Mouse (Mus musculus) intestine, embryonic 15.5 days (tissue): Measurements from ENCODE around the gene Spint2. TPM values are rescaled to one million over a fixed set of nuclear protein-coding genes. Genes with fewer than 3 reads are reported as not detected.
"Not testable (repeated sequence)": the region's sequence is repeated elsewhere in the genome, so short reads cannot be mapped to it uniquely, and the experiment has no call there.

ENCODE experiments used
- ATAC-seq: fragments of 200-750 bp; cut with Nextera tagmentation; 2 replicates; pipeline ENCODE4 v1.8.0; 2017; ENCODE audit warnings: moderate TSS enrichment, moderate library complexity
- H3K27ac ChIP-seq: fragments of 300-500 bp; sonication (generic); 2 replicates; pipeline ENCODE4 v1.5.1; 2015; ENCODE audit warnings: mild to moderate bottlenecking, inconsistent platforms
- H3K27me3 ChIP-seq: fragments of 300-500 bp; sonication (generic); replicated peaks from 2 replicates; pipeline ENCODE4 v1.6.1; 2015; ENCODE audit warnings: inconsistent platforms
- H3K36me3 ChIP-seq: fragments of 300-500 bp; sonication (generic); 2 replicates; pipeline ENCODE4 v1.6.1; 2015; ENCODE audit warnings: inconsistent platforms
- H3K4me1 ChIP-seq: fragments of 300-500 bp; sonication (generic); replicated peaks from 2 replicates; pipeline ENCODE4 v1.6.1; 2015; ENCODE audit warnings: inconsistent platforms
- H3K4me2 ChIP-seq: fragments of 300-500 bp; sonication (generic); replicated peaks from 2 replicates; pipeline ENCODE4 v1.6.1; 2015; ENCODE audit warnings: mild to moderate bottlenecking, inconsistent platforms
- H3K4me3 ChIP-seq: fragments of 300-500 bp; sonication (generic); replicated peaks from 2 replicates; pipeline ENCODE4 v1.5.1; 2015; ENCODE audit warnings: inconsistent platforms
- H3K9ac ChIP-seq: fragments of 300-500 bp; sonication (generic); 2 replicates; pipeline ENCODE4 v1.6.1; 2015; ENCODE audit warnings: inconsistent platforms
- H3K9me3 ChIP-seq: fragments of 300-500 bp; sonication (generic); 2 replicates; pipeline ENCODE4 v1.6.1; 2016; ENCODE audit warnings: inconsistent platforms
- WGBS: fragments of 180-500 bp; shearing (Covaris S2); methylation state at CpG from one replicate; pipeline ENCODE4 v1.1.7; 2015; 5-methylcytosine and 5-hydroxymethylcytosine counted together
- polyA plus RNA-seq: library from polyadenylated mRNA; unstranded; fragments of >200 nt; fragmentation: Nextera tagmentation; extraction: Ambion mirVana; gene quantifications from 2 replicates; pipeline ENCODE4 v1.2.1, GENCODE M21; 2015

Gene Spint2
- polyA plus RNA-seq, 1 experiment from 2014 or later: 633 TPM

DNA sequence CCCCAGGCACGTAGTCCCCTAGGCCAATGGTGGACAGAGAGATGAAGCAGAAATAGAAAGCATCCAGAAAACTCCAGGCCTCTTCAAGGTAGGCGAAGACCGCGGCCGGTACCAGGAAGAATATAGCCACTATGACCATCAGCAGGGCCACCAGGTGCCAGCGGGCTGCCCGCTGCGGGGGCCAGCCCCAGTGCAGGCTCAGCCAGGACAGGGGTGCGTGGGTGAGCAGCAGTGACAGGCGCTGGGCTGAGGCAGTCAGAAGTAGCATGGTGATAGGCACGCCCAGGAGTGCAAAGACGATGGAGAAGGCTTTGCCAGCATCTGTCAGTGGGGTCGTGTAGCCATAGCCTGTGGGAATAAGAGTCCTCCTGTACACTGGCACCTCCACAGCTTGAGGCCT lies 56.2 kb downstream of the Spint2 start:
- ATAC-seq: no peak
- Histone ChIP-seq H3K27ac (no peak overlapping the region), H3K9ac (no peak overlapping the region), H3K36me3 (no peaks in the 10 kb centered on the region), H3K4me2 (no peak overlapping the region), H3K27me3 (0 out of 2 replicates have a peak, but pooled peaks cover 4% of the 10 kb centered on the region), H3K4me3 (no peak overlapping the region), H3K4me1 (0 out of 2 replicates have a peak, but pooled peaks cover 2% of the 10 kb centered on the region), H3K9me3 (no peaks in the 10 kb centered on the region)
- WGBS: 79% methylated on average over 13 of the region's 13 CpGs

GRCm38 (mm10) chr7:29224756-29225394 lies 56.8 kb downstream of the Spint2 start:
- peaks cover under 1% of the 10 kb centered on the region; the same call in 1 of the 2 replicates for H3K9me3 ChIP-seq
- H3K27me3 ChIP-seq: 0 out of 2 replicates have a peak, but pooled peaks cover 4% of the 10 kb centered on the region
- H3K4me1 ChIP-seq: 0 out of 2 replicates have a peak, but pooled peaks cover 2% of the 10 kb centered on the region
- no peak overlapping the region for H3K9ac ChIP-seq
- no peaks in the 10 kb centered on the region for H3K36me3 ChIP-seq
- no peak overlapping the region for H3K27ac ChIP-seq
- H3K4me2 ChIP-seq: no peak overlapping the region
- ATAC-seq: no peak
- no peak overlapping the region for H3K4me3 ChIP-seq
- WGBS: 14% methylated on average over 16 of the region's 16 CpGs

DNA sequence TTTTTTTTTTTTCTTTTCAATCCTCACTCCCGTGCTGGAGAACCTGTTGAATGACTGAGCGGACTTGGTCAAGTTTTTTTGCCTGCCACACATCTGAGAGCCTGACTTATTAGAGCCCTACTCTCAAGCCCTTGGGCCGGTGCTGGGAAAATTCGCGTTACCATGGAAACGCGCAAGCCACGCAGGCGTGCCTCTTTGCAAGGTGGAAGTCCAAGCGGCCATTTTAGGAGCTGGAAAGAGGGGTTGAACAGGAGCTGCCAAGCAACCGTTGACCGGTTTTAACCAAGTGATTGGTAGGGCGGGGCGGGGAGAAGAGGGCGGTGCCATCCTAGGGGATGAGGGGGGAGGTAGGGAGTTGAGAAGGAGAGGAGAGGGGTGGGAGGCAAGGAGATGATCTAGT lies 66.9 kb downstream of the Spint2 start:
- H3K4me1 ChIP-seq: peaks cover 11% of the 10 kb centered on the region; the same call in 1 of the 2 replicates
- 48% methylated on average over 15 of the region's 15 CpGs for WGBS
- H3K27me3 ChIP-seq: no peaks in the 10 kb centered on the region
- H3K9ac ChIP-seq: no peak overlapping the region
- no peak overlapping the region for H3K4me3 ChIP-seq
- no peak overlapping the region for H3K4me2 ChIP-seq
- ATAC-seq: no peak
- H3K36me3 ChIP-seq: 0 out of 2 replicates have a peak, but pooled peaks cover 2% of the 10 kb centered on the region
- H3K9me3 ChIP-seq: peaks cover 6% of the 10 kb centered on the region; the same call in 1 of the 2 replicates
- no peak overlapping the region for H3K27ac ChIP-seq

DNA sequence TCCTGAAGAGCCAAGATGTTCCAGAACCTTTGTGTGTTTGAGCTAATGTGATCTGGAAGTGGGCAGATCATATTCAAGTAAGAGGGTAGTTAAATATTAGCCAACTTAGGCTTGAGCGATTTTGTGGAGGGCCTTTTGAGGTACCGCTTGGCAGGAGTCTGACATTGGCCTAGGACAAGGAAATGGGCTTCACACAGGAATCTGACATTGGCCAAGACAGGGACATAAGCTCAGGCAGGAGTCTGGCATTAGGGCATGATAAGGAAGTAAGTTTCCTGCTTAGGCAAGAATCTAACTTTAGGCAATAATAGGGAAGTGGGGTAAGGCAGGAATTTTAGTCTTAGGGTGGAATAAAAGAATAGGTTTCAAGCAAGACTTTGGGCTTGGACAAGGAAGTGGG lies 67.5 kb downstream of the Spint2 start:
- H3K27ac ChIP-seq: no peak overlapping the region
- H3K4me2 ChIP-seq: no peak overlapping the region; the same call in 1 of the 2 replicates

GRCm38 (mm10) chr7:29213675-29214082 lies 68.0 kb downstream of the Spint2 start, which contains the start of gene Catsperg1:
Catsperg1 (minus strand) TSS chr7:29214035.
- 4% methylated on average over 20 of the region's 20 CpGs for WGBS

More for the DNA sequence above, 67.5 kb downstream of the Spint2 start:
- no peak overlapping the region for H3K4me3 ChIP-seq
- H3K27me3 ChIP-seq: no peaks in the 10 kb centered on the region
- WGBS: 54% methylated on average over 2 of the region's 2 CpGs
- H3K9me3 ChIP-seq: no peaks in the 10 kb centered on the region
- H3K36me3 ChIP-seq: no peaks in the 10 kb centered on the region
- no peak overlapping the region for H3K9ac ChIP-seq
- no peak for ATAC-seq
- peaks cover 11% of the 10 kb centered on the region; the same call in 1 of the 2 replicates for H3K4me1 ChIP-seq

DNA sequence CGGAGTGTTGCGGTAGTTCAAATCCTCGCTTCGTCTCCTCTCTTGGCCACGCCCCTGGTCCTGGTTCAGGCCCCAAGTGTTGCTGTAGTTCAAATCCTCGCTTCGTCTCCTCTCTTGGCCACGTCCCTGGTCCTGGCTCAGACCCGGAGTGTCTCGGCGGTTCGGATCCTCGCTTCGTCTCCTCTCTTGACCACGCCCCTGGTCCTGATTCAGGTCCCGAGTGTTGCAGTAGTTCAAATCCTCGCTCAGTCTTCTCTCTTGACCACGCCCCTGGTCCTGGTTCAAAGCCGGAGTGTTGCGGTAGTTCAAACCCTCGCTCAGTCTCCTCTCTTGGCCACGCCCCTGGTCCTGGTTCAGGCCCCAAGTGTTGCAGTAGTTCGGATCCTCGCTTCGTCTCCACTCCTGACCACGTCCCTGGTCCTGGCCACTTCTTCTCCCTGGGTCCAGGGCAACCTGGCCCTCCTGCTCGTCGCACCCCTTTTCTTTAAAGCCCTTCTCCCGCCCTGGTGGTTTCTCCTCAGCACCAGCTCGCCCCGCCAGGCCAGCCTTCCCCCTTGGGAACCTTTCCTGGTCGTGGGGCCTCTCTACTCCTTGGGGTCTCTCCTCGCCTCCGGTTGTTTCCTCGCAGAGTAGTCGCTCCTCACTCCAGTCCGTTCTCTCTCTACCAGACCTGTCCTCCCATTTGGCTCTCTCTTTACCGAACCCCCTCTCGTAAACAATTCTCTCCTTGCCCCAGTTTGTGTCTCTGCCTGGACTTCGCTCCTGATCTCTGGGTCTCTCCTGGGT lies 68.7 kb downstream of the Spint2 start:
- ATAC-seq, H3K9ac ChIP-seq, H3K27me3 ChIP-seq, H3K27ac ChIP-seq, H3K36me3 ChIP-seq, H3K9me3 ChIP-seq: not testable (repeated sequence)
- WGBS: 24% methylated on average over 40 of the region's 40 CpGs
- Histone ChIP-seq H3K4me3 (0 out of 2 replicates have a peak overlapping the region, but pooled peaks have one; percentile 43), H3K4me1 (peaks cover 11% of the 10 kb centered on the region; the same call in 1 of the 2 replicates), H3K4me2 (peak overlapping the region; percentile 61)

More at GRCm38 (mm10) chr7:29213675-29214082, 68.0 kb downstream of the Spint2 start, which contains the start of gene Catsperg1:
- Histone ChIP-seq H3K36me3 (no peaks in the 10 kb centered on the region), H3K9me3 (no peaks in the 10 kb centered on the region), H3K27ac (no peak within 1 kb of the TSS), H3K27me3 (no peaks in the 10 kb centered on the region), H3K4me2 (peak within 1 kb of the TSS; percentile 61), H3K4me3 (0 out of 2 replicates have a peak within 1 kb of the TSS, but pooled peaks have one; percentile 43), H3K9ac (no peak within 1 kb of the TSS), H3K4me1 (peaks cover 11% of the 10 kb centered on the region; the same call in 1 of the 2 replicates)
- ATAC-seq: peak; percentile 26

- no peak overlapping the region for H3K9ac ChIP-seq
- WGBS: 20% methylated on average over 26 of the region's 26 CpGs
- no peaks in the 10 kb centered on the region for H3K27me3 ChIP-seq
- ATAC-seq: no peak
- peaks cover 11% of the 10 kb centered on the region; the same call in 1 of the 2 replicates for H3K4me1 ChIP-seq
- peak overlapping the region; percentile 61 for H3K4me2 ChIP-seq
- H3K36me3 ChIP-seq: no peaks in the 10 kb centered on the region
- peak overlapping the region; percentile 43 for H3K4me3 ChIP-seq
- no peaks in the 10 kb centered on the region for H3K9me3 ChIP-seq
- H3K27ac ChIP-seq: peak overlapping the region; percentile 73
Measured at GRCm38 (mm10) chr7:29212199-29212765, 69.4 kb downstream of the Spint2 start.

DNA sequence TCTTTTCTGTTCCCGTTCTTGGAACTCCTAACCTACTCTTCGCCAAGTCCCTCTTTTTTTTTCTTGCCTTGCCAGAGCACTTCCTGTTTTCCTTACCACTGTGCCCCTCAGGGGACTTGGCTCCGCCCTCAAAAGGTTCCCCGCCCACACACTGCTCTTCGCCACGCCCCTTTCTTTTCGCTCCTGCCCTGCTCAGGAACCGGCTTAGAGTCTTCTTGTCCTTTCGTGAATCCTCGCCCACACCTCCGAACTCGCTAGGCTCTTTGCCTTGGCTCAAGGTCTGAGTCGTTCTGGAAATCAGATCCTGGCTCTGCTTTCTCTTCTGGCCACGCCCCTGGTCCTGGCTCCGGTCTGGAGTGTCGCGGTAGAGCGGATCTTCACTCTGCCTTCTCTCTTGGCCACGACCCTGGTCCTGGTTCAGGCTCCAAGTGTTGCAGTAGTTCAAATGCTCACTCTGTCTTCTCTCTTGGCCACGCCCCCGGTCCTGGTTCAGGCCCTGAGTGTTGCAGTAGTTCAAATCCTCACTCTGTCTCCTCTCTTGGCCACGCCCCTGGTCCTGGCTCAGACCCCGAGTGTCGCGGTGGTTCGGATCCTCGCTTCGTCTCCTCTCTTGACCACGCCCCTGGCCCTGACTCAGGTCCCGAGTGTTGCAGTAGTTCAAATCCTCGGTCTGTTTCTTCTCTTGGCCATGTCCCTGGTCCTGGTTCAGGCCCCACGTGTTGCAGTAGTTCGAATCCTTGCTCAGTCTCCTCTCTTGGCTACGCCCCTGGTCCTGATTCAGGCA lies 70.1 kb downstream of the Spint2 start:
- Histone ChIP-seq H3K4me3 (peak overlapping the region; percentile 43), H3K9me3 (no peaks in the 10 kb centered on the region), H3K4me2 (peak overlapping the region; percentile 61), H3K9ac (peak overlapping the region; percentile 23; the same call in 1 of the 2 replicates), H3K36me3 (no peaks in the 10 kb centered on the region), H3K27ac (peak overlapping the region; percentile 73), H3K4me1 (peaks cover 11% of the 10 kb centered on the region; the same call in 1 of the 2 replicates), H3K27me3 (no peaks in the 10 kb centered on the region)
- WGBS: 5% methylated on average over 34 of the region's 34 CpGs
- ATAC-seq: peak; percentile 92

DNA sequence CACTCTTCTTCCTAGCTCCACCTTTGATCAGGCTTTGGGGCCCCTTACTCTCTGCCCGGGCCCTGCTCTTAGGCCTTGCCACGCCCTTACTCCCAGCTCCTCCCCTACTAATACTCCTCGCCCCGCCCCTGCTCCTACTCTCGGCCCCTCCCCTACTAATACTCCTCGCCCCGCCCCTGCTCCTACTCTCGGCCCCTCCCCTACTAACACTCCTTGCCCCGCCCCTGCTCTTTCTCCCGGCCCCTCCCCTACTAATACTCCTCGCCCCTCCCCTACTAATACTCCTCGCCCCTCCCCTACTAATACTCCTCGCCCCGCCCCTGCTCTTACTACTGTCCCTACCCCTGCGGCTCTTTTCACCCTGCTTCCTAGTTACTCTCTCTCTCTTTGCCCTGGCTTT lies 70.7 kb downstream of the Spint2 start:
- ATAC-seq: peak; percentile 69
- not testable (repeated sequence) for H3K27me3 ChIP-seq, H3K9me3 ChIP-seq, H3K36me3 ChIP-seq, H3K9ac ChIP-seq
- 23% methylated on average over 15 of the region's 15 CpGs for WGBS
- H3K4me1 ChIP-seq: peaks cover 11% of the 10 kb centered on the region; the same call in 1 of the 2 replicates
- H3K4me3 ChIP-seq: peak overlapping the region; percentile 43
- peak overlapping the region; percentile 61 for H3K4me2 ChIP-seq
- H3K27ac ChIP-seq: peak overlapping the region; percentile 73
